Mouse (Mus musculus): ENCODE measurements around the gene Naxe. TPM values are rescaled to one million over a fixed set of nuclear protein-coding genes. Genes with fewer than 3 reads are reported as not detected.
A peak's percentile ranks its signal among the peaks of the same experiment; 100 is the strongest.

Naxe gene
- 41.1 and 42.1 TPM in 2 replicates for total RNA-seq (2014; fragmentation: Nextera tagmentation)
- 40.1 and 42.4 TPM in 2 replicates for total RNA-seq (2017)
- 44.1 and 52.8 TPM in 2 replicates for polyA plus RNA-seq (2012)

DNA sequence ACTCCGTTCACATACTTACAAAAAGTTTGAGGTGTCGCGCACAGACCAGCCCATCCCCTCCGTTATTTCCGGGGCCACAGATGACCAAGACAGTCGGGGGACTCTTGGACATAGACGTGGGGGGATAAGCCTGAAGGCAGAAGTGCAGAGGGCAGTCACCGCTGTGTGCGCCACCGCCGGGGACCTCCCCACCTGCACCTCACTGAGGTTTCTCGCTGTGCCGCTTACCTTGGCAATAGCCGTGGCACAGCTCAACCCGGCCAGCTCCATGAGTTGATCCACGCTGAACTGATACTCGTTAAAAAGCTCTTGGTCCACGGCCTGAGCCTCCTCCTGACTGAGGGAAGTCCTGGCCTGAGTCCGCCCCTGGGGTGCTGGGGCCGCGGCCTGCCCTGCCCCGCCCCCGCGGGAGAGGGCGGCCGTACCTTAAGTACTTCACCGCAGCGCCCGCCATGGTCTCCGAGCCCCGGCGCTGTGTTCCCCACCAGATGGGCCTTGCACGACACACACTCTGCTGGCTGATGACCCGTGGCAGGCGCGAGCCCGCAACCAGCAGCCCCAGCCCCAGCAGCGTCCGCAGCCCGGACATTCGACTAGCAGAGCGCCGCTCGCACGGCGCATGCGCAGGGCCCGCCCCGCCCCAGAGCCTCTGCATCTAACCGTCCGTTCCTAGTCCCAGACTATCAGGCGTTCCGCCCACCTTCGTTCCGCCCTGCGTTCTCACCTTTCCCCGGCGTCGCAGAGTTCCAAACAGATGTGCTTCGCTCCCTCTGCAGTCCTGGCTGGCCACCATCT, at the start of gene Naxe:
TSS of gene Naxe (minus strand) at position 594 of the 795 bp plus-strand sequence.
- Histone ChIP-seq H3K36me3 (replicated peaks) (peaks cover 39% of the 10 kb centered on the region), H3K4me3 (ENCODE audit: low read depth, low read length) (peak within 1 kb of the TSS; percentile 90), H3K27me3 (ENCODE audit: insufficient read depth, low read length) (no peaks in the 10 kb centered on the region), H3K4me1 (ENCODE audit: insufficient read depth, low read depth, low read length) (peaks cover 23% of the 10 kb centered on the region), H3K9me3 (replicated peaks) (no peaks in the 10 kb centered on the region)
- TF ChIP-seq CTCF (IDR thresholded peaks at IDR 0.05; ENCODE audit: low read depth, low read length) (no peak), GATA1 (IDR thresholded peaks at IDR 0.05; ENCODE audit: borderline replicate concordance, low read length) (no peak), POLR2AphosphoS5 (IDR thresholded peaks at IDR 0.05; ENCODE audit: insufficient replicate concordance, low read depth, low read length) (no peak), GATA2 (IDR thresholded peaks at IDR 0.05; ENCODE audit: borderline replicate concordance, low read depth, low read length) (no peak), TAL1 (conservative IDR thresholded peaks at IDR 0.05; ENCODE audit: low read depth, low read length) (no peak)
- ATAC-seq (ENCODE audit: extremely low read depth, insufficient number of reproducible peaks, low FRiP score, poor library complexity, severe bottlenecking): peak; percentile 40; the same call in 1 of the 2 replicates
- peak; percentile 81 for DNase-seq (ENCODE audit: low spot score)

DNA sequence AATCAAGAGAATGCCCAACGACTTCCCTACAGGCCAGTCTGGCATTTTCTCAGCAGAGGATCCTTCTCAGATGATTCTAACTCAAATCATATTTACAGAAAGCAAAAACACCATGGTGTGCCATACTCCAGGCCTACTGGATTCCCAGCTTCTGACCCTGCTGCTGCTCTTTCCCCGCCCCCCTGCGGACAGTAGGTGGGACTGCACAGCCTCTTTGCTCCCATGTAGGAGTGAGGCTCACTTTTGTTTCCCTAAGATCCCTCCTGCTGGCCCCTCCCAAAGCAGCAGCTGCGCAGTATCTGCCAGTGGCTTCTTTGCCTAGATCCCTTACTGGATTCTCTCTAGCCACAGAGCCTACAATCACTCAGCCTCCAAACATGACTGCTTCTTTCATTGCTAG, 47.8 kb upstream of the Naxe start:
- TF ChIP-seq GATA1 (IDR thresholded peaks at IDR 0.05; ENCODE audit: borderline replicate concordance, low read length) (no peak), TAL1 (conservative IDR thresholded peaks at IDR 0.05; ENCODE audit: low read depth, low read length) (no peak), CTCF (IDR thresholded peaks at IDR 0.05; ENCODE audit: low read depth, low read length) (no peak), GATA2 (IDR thresholded peaks at IDR 0.05; ENCODE audit: borderline replicate concordance, low read depth, low read length) (no peak), POLR2AphosphoS5 (IDR thresholded peaks at IDR 0.05; ENCODE audit: insufficient replicate concordance, low read depth, low read length) (no peak)
- Histone ChIP-seq H3K9me3 (replicated peaks) (no peaks in the 10 kb centered on the region), H3K4me1 (ENCODE audit: insufficient read depth, low read depth, low read length) (no peaks in the 10 kb centered on the region), H3K4me3 (ENCODE audit: low read depth, low read length) (no peak overlapping the region), H3K27me3 (ENCODE audit: insufficient read depth, low read length) (no peaks in the 10 kb centered on the region), H3K36me3 (replicated peaks) (peaks cover 95% of the 10 kb centered on the region)
- ATAC-seq (ENCODE audit: extremely low read depth, insufficient number of reproducible peaks, low FRiP score, poor library complexity, severe bottlenecking) (no peak), DNase-seq (ENCODE audit: low spot score) (no peak)

DNA sequence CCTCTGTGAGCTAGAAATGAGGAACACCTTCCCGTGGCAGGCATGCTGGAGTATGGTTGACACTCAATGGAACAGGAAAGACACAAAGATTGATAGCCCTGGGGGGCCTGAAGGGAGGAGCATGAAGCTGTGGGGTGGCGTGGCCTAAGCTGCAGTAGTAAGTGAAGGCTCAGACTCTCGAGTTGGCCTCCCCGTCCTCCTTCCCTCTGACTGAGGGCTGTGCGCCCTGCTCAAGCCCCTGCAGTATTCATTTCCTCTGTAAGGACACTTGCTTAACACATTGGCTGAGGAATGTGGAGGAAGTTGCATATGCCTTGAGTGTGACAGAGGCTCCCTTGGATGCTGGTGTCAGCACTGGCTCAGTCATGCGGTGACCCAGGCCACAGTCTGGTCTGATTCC, 44.3 kb upstream of the Naxe start:
- H3K9me3 ChIP-seq (replicated peaks): no peaks in the 10 kb centered on the region
- H3K27me3 ChIP-seq (ENCODE audit: insufficient read depth, low read length): no peaks in the 10 kb centered on the region
- no peak for TF ChIP-seq POLR2AphosphoS5 (IDR thresholded peaks at IDR 0.05; ENCODE audit: insufficient replicate concordance, low read depth, low read length)
- TF ChIP-seq GATA2 (IDR thresholded peaks at IDR 0.05; ENCODE audit: borderline replicate concordance, low read depth, low read length): no peak
- TF ChIP-seq CTCF (IDR thresholded peaks at IDR 0.05; ENCODE audit: low read depth, low read length): no peak
- no peak for TF ChIP-seq GATA1 (IDR thresholded peaks at IDR 0.05; ENCODE audit: borderline replicate concordance, low read length)
- TF ChIP-seq TAL1 (conservative IDR thresholded peaks at IDR 0.05; ENCODE audit: low read depth, low read length): no peak
- ATAC-seq (ENCODE audit: extremely low read depth, insufficient number of reproducible peaks, low FRiP score, poor library complexity, severe bottlenecking) (no peak), DNase-seq (ENCODE audit: low spot score) (no peak)
- peaks cover 94% of the 10 kb centered on the region for H3K36me3 ChIP-seq (replicated peaks)
- H3K4me1 ChIP-seq (ENCODE audit: insufficient read depth, low read depth, low read length): no peaks in the 10 kb centered on the region
- H3K4me3 ChIP-seq (ENCODE audit: low read depth, low read length): no peak overlapping the region

DNA sequence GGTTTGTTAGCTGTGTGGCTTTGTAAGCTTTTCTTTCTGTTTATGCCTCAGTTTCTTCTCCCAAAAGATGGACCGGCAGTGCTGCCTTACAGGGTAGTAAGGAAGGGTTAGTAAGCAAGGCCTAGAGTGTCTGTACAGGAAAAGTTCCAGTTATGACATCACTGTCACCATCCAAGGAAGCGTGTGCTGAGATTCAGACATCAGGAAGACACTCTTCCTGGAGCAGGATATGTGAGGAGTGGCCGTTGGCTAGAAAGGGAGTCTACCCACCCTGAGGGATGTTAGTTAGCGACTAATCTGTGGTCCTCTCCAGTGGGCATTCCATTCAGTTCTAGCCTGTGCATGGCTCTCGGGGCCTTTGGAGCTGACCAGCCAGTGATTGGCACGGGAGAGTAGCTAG, 43.9 kb upstream of the Naxe start:
- TF ChIP-seq GATA2 (IDR thresholded peaks at IDR 0.05; ENCODE audit: borderline replicate concordance, low read depth, low read length) (no peak), GATA1 (IDR thresholded peaks at IDR 0.05; ENCODE audit: borderline replicate concordance, low read length) (no peak), CTCF (IDR thresholded peaks at IDR 0.05; ENCODE audit: low read depth, low read length) (no peak), TAL1 (conservative IDR thresholded peaks at IDR 0.05; ENCODE audit: low read depth, low read length) (no peak), POLR2AphosphoS5 (IDR thresholded peaks at IDR 0.05; ENCODE audit: insufficient replicate concordance, low read depth, low read length) (no peak)
- H3K4me3 ChIP-seq (ENCODE audit: low read depth, low read length): no peak overlapping the region
- ATAC-seq (ENCODE audit: extremely low read depth, insufficient number of reproducible peaks, low FRiP score, poor library complexity, severe bottlenecking): no peak
- no peaks in the 10 kb centered on the region for H3K27me3 ChIP-seq (ENCODE audit: insufficient read depth, low read length)
- DNase-seq (ENCODE audit: low spot score): no peak
- H3K36me3 ChIP-seq (replicated peaks): peaks cover 94% of the 10 kb centered on the region
- no peaks in the 10 kb centered on the region for H3K4me1 ChIP-seq (ENCODE audit: insufficient read depth, low read depth, low read length)
- H3K9me3 ChIP-seq (replicated peaks): no peaks in the 10 kb centered on the region

DNA sequence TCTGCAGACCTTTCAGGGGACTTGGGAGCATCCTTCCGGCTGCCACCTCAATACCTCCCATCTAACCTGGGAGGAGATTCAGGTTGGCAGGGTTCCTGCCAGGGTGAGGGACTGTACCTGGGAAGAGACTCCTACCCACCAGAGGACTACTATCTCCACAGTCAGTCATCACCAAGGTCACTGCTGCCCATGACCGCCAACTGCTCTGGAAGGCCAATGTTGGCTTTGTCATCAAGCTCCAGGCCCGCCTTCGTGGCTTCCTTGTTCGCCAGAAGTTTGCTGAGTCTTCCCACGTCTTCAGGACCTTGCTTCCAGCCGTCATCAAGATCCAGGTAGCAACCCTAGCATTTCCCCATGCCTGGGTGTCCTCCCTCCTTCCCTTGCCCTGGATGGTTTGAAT, 43.4 kb upstream of the Naxe start:
- no peak for TF ChIP-seq GATA2 (IDR thresholded peaks at IDR 0.05; ENCODE audit: borderline replicate concordance, low read depth, low read length)
- TF ChIP-seq POLR2AphosphoS5 (IDR thresholded peaks at IDR 0.05; ENCODE audit: insufficient replicate concordance, low read depth, low read length): no peak
- no peak for TF ChIP-seq TAL1 (conservative IDR thresholded peaks at IDR 0.05; ENCODE audit: low read depth, low read length)
- TF ChIP-seq CTCF (IDR thresholded peaks at IDR 0.05; ENCODE audit: low read depth, low read length): no peak
- no peak for TF ChIP-seq GATA1 (IDR thresholded peaks at IDR 0.05; ENCODE audit: borderline replicate concordance, low read length)
- Histone ChIP-seq H3K36me3 (replicated peaks) (peaks cover 95% of the 10 kb centered on the region), H3K9me3 (replicated peaks) (no peaks in the 10 kb centered on the region), H3K4me1 (ENCODE audit: insufficient read depth, low read depth, low read length) (no peaks in the 10 kb centered on the region), H3K27me3 (ENCODE audit: insufficient read depth, low read length) (no peaks in the 10 kb centered on the region), H3K4me3 (ENCODE audit: low read depth, low read length) (no peak overlapping the region)
- DNase-seq (ENCODE audit: low spot score): no peak
- no peak for ATAC-seq (ENCODE audit: extremely low read depth, insufficient number of reproducible peaks, low FRiP score, poor library complexity, severe bottlenecking)

DNA sequence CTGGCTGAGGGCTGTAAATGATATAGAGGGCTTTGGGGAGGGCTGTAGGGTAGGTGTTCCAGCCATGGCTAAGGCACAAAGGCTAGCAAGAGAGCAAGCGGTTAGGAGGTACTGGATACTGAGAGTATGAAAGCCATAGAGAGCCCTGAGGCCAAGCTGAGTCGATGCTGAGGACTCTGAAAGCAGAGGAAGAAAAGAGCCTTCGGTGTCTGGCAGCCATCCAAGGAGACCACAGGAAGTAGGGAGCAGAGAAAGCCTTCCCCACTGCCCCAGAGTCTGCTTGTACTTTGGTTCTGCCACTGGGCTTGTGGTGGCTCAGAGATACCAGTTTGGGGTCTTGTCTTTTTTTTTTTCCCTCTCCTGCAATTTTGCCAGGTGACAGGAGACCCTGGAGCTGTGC, 42.0 kb upstream of the Naxe start:
- TF ChIP-seq GATA2 (IDR thresholded peaks at IDR 0.05; ENCODE audit: borderline replicate concordance, low read depth, low read length) (no peak), POLR2AphosphoS5 (IDR thresholded peaks at IDR 0.05; ENCODE audit: insufficient replicate concordance, low read depth, low read length) (no peak), CTCF (IDR thresholded peaks at IDR 0.05; ENCODE audit: low read depth, low read length) (no peak), TAL1 (conservative IDR thresholded peaks at IDR 0.05; ENCODE audit: low read depth, low read length) (no peak), GATA1 (IDR thresholded peaks at IDR 0.05; ENCODE audit: borderline replicate concordance, low read length) (no peak)
- Histone ChIP-seq H3K9me3 (replicated peaks) (no peaks in the 10 kb centered on the region), H3K36me3 (replicated peaks) (peaks cover 92% of the 10 kb centered on the region), H3K4me1 (ENCODE audit: insufficient read depth, low read depth, low read length) (no peaks in the 10 kb centered on the region), H3K27me3 (ENCODE audit: insufficient read depth, low read length) (no peaks in the 10 kb centered on the region), H3K4me3 (ENCODE audit: low read depth, low read length) (no peak overlapping the region)
- ATAC-seq (ENCODE audit: extremely low read depth, insufficient number of reproducible peaks, low FRiP score, poor library complexity, severe bottlenecking) (no peak), DNase-seq (ENCODE audit: low spot score) (no peak)
